Mouse (Mus musculus) kidney, embryonic 14.5 days (tissue): ENCODE data around the gene Gm20765. TPM values are rescaled to one million over a fixed set of nuclear protein-coding genes. Genes with fewer than 3 reads are reported as not detected.

ENCODE experiments used
- ATAC-seq: fragments of 200-750 bp; cut with Nextera tagmentation; 2 replicates; pipeline ENCODE4 v1.8.0; 2017; ENCODE audit warnings: moderate number of reproducible peaks, mild to moderate bottlenecking, moderate TSS enrichment, moderate library complexity; ENCODE audit not compliant: low FRiP score, low TSS enrichment
- H3K27ac ChIP-seq: fragments of 300-500 bp; sonication (generic); 2 replicates; pipeline ENCODE4 v1.5.1; 2014; ENCODE audit warnings: low read depth, mild to moderate bottlenecking, low read length, moderate library complexity, mixed read lengths
- H3K27me3 ChIP-seq: fragments of 300-500 bp; sonication (generic); 2 replicates; pipeline ENCODE4 v1.6.1; 2014; ENCODE audit warnings: mild to moderate bottlenecking, low read length; ENCODE audit not compliant: control insufficient read depth, insufficient read depth
- H3K36me3 ChIP-seq: fragments of 300-500 bp; sonication (generic); 2 replicates; pipeline ENCODE4 v1.6.1; 2014; ENCODE audit warnings: low read length, mixed read lengths; ENCODE audit not compliant: control insufficient read depth, insufficient read depth
- H3K4me1 ChIP-seq: fragments of 300-500 bp; sonication (generic); 2 replicates; pipeline ENCODE4 v1.6.1; 2014; ENCODE audit warnings: low read length, mixed read lengths; ENCODE audit not compliant: control insufficient read depth, insufficient read depth
- H3K4me2 ChIP-seq: fragments of 300-500 bp; sonication (generic); replicated peaks from 2 replicates; pipeline ENCODE4 v1.6.1; 2014; ENCODE audit warnings: low read depth, mild to moderate bottlenecking, low read length
- H3K4me3 ChIP-seq: fragments of 300-500 bp; sonication (generic); 2 replicates; pipeline ENCODE4 v1.5.1; 2014; ENCODE audit warnings: mild to moderate bottlenecking, low read length
- H3K9ac ChIP-seq: fragments of 300-500 bp; sonication (generic); 2 replicates; pipeline ENCODE4 v1.6.1; 2014; ENCODE audit warnings: low read depth, mild to moderate bottlenecking, low read length, moderate library complexity
- H3K9me3 ChIP-seq: fragments of 300-500 bp; sonication (generic); 2 replicates; pipeline ENCODE4 v1.6.1; 2016; ENCODE audit warnings: low read length; ENCODE audit not compliant: control insufficient read depth
- WGBS: fragments of 180-500 bp; shearing (Covaris S2); extraction: QIAGEN DNeasy Blood & Tissue Kit; methylation state at CpG from one replicate; pipeline ENCODE4 v1.1.7; 2014; 5-methylcytosine and 5-hydroxymethylcytosine counted together
- polyA plus RNA-seq: library from polyadenylated mRNA; unstranded; fragments of >200 nt; fragmentation: Nextera tagmentation; extraction: Ambion mirVana; gene quantifications from 2 replicates; pipeline ENCODE4 v1.2.1, GENCODE M21; 2014

Gm20765 gene
- polyA plus RNA-seq, 1 experiment from 2014 or later = not detected

DNA sequence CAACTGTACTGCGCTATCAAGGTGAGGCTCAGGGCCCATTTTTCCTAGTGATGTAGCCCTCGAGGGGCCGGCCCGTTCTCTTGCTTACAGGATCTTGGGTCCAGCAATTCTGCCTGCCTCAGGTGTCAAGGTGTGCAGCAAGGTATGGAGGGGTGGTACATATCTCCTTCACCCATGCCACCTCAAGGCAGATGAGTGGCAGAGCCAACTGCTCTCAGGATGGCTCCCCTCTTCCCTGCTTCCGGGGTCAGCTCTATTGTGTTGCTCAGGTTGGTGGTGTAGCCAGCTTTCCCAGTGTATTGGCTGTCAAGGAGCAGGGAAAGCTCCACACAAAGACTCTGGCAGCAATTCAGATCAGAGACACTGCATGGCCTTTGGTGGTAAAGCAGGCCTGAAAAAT lies 29.2 kb downstream of the Gm20765 start:
- WGBS = 90% methylated on average over 5 of the region's 5 CpGs
- Histone ChIP-seq H3K27ac (no peak overlapping the region), H3K4me1 (no peaks in the 10 kb centered on the region), H3K9me3 (no peaks in the 10 kb centered on the region), H3K36me3 (no peaks in the 10 kb centered on the region), H3K4me3 (no peak overlapping the region), H3K9ac (no peak overlapping the region), H3K27me3 (no peaks in the 10 kb centered on the region), H3K4me2 (no peak overlapping the region)
- ATAC-seq = no peak

DNA sequence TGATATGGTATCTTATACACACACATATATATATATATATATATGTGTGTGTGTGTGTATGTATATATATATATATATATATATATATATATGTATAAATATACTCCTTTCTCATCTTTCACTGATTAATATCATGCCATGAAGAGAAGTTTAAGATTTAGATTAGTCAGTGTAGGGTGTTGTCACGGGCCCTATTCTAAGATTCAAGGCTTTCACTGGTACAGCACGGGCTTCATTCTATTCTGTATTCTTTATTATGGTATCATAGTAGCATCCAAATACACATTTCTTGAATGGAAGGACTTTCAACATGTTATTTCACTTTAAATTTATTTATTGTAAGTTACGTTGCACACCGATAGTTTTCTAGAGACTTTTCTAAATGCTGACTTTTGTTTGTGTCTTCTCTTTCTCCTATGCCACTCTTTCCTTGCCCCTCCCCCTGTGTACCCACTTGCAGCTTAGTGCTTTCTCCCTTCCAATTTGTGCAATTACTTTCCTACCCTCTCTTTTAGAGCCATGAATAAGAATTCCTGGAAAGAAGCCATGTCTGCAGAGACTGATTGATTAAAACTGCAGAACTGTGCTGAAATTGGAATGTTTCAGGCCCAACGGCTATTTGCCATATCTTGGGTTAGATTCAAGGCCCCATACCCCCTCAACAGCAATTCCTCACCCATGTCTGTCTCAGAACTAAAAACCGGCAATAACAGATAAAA lies 35.1 kb downstream of the Gm20765 start:
- H3K36me3 ChIP-seq = no peaks in the 10 kb centered on the region
- H3K27ac ChIP-seq = no peak overlapping the region
- no peaks in the 10 kb centered on the region for H3K4me1 ChIP-seq
- H3K4me3 ChIP-seq = no peak overlapping the region
- no peaks in the 10 kb centered on the region for H3K9me3 ChIP-seq
- no peak overlapping the region for H3K9ac ChIP-seq
- 87% methylated on average over 6 of the region's 6 CpGs for WGBS
- ATAC-seq = no peak
- H3K4me2 ChIP-seq = no peak overlapping the region
- no peaks in the 10 kb centered on the region for H3K27me3 ChIP-seq

Other genes starting within 250 kb of the Gm20765 start
- gene Gm21293, start 42.5 kb upstream of the Gm20765 start, polyA plus RNA-seq = not detected in 2 replicates
- not detected in 2 replicates for gene Gm6763, start 34.0 kb upstream of the Gm20765 start, polyA plus RNA-seq
- gene Gm8764, start 25.5 kb upstream of the Gm20765 start, polyA plus RNA-seq = not detected in 2 replicates
- gene Gm21304, start 17.0 kb upstream of the Gm20765 start, polyA plus RNA-seq = not detected in 2 replicates
- gene Gm21312, start 8.5 kb upstream of the Gm20765 start, polyA plus RNA-seq = not detected in 2 replicates
- gene Gm4340, start 8.5 kb downstream of the Gm20765 start, polyA plus RNA-seq = not detected in 2 replicates